Mouse (Mus musculus) hematopoietic stem cell, adult 5-6 weeks (primary cell): ENCODE results near the gene Slc39a7. TPM values are rescaled to one million over a fixed set of nuclear protein-coding genes. Genes with fewer than 3 reads are reported as not detected.

Experiments used
- ATAC-seq, 2 experiments: fragments of 125-278 bp in 1 of 2; replicated peaks in 1 of 2; 2 replicates each; pipeline ENCODE4 v1.8.0; 2016 to 2017; ENCODE audit warnings: inconsistent platforms in 2 of 2, mild to moderate bottlenecking in 2 of 2, moderate number of reproducible peaks in 2 of 2, low read depth in 1 of 2, moderate TSS enrichment in 1 of 2; ENCODE audit not compliant: low FRiP score in 2 of 2, poor library complexity in 2 of 2, severe bottlenecking in 2 of 2, insufficient read depth in 1 of 2, low TSS enrichment in 1 of 2
- total RNA-seq: library from RNA; stranded (forward); fragments of 172-1452, 232-1000 nt; gene quantifications from 2 replicates; pipeline ENCODE4 v1.2.3, GENCODE M21; 2017

The Slc39a7 gene
- total RNA-seq, 1 experiment from 2014 or later = 96.9 TPM

DNA sequence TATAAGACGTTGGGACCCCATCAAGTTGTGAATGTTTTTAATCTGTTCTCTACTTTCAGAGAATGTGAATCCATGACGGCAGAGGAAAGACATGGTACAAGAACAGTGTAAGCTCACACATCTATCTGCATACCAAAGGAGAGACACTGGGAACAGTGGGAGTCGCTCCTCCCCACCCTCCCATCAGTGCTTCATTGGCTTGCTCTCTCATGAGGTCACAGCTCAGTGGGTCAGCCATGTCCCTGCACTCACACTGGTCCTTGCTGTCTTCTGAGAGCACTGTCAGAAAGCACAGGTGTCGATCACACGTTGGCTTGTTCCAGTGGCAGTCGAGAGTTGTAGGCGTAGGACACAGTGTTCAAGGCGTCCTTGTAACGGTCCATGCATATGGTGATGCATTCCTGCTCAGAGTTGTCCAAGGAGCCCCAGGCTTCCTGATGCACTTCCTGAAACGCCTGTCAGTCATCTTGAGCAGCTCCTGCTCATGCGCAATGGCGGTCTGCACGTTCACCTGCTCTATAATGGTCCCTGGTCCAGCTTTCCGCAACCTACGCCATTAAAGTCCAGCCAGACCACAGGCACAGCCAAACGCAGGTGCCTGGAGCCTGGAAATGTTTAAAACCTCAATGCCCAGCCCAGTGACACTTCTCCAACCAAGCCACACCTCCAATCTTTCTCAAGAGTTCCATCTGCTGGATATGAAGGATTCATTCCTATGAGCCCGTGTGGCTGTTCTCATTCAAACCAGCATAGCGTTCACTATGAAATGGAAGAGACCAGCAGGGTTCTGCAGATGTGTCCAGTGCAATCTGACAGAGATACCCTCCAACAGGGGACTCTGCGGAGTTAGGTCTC, 51.1 kb downstream of the Slc39a7 start:
- no peak for ATAC-seq

DNA sequence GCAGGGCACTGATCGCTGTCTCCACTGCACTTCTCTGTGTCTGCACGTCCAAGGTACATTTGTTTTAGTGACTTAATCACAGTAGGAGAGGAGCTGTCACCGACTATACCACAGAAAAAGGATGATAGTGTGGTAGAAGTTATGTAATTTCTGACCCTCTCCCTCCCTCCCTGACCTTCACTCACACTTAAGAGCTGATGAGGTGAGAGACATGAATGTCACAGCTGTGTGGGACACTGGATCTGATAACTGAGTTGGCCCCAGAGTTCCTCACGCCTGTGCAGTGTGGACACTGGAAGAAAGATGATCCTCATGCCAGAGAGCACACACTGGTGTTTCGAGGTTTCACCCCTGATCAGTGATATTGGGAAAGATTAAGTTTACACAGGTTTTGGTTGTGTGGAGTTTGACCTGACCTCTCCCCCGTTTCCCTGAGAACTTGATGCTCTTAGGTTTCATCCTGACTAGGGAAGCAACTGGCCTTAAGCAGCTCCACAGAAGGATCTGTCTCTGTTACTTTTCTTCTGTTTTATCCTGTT, 51.9 kb downstream of the Slc39a7 start:
- ATAC-seq = no peak

- ATAC-seq = peak; percentile 91
Measured at GRCm38 (mm10) chr17:33978631-33979031, 52.9 kb downstream of the Slc39a7 start.

Other genes starting within 250 kb of the Slc39a7 start
- gene Angptl4, start 249.9 kb downstream of the Slc39a7 start, total RNA-seq = 5.6 and 6.6 TPM in 2 replicates
- gene Kank3, start 221.2 kb downstream of the Slc39a7 start, total RNA-seq = 7.6 and 12.8 TPM in 2 replicates
- 2,029 and 3,129 TPM in 2 replicates for gene Rps28, start 207.1 kb downstream of the Slc39a7 start, total RNA-seq
- gene Ndufa7, start 207.1 kb downstream of the Slc39a7 start, total RNA-seq = 123 and 126 TPM in 2 replicates
- 11.3 and 22.1 TPM in 2 replicates for gene Cd320, start 188.6 kb downstream of the Slc39a7 start, total RNA-seq
- not detected in 2 replicates for gene Gm7029, start 157.8 kb downstream of the Slc39a7 start, total RNA-seq
- gene Kifc1, start 141.0 kb downstream of the Slc39a7 start, total RNA-seq = 24.7 and 37.6 TPM in 2 replicates
- gene Platr17, start 126.5 kb downstream of the Slc39a7 start, total RNA-seq = 3.3 and 4.4 TPM in 2 replicates
- gene Daxx, start 122.3 kb downstream of the Slc39a7 start, total RNA-seq = 26.5 and 27.7 TPM in 2 replicates
- 71.1 and 79.8 TPM in 2 replicates for gene Tapbp, start 115.8 kb downstream of the Slc39a7 start, total RNA-seq
- gene Zbtb22, start 115.8 kb downstream of the Slc39a7 start, total RNA-seq = 20.4 and 21.4 TPM in 2 replicates
- gene Rgl2, start 102.1 kb downstream of the Slc39a7 start, total RNA-seq = 36.6 and 57.1 TPM in 2 replicates
- gene Pfdn6, start 91.3 kb downstream of the Slc39a7 start, total RNA-seq = 89.1 and 115 TPM in 2 replicates
- 34.8 and 57.1 TPM in 2 replicates for gene Wdr46, start 91.0 kb downstream of the Slc39a7 start, total RNA-seq
- 3.1 and 7.3 TPM in 2 replicates for gene B3galt4, start 80.2 kb downstream of the Slc39a7 start, total RNA-seq
- 18.1 and 19.1 TPM in 2 replicates for gene Vps52, start 75.9 kb downstream of the Slc39a7 start, total RNA-seq
- gene Rps18, start 75.7 kb downstream of the Slc39a7 start, total RNA-seq = 1,150 and 1,883 TPM in 2 replicates
- gene H2-K1, start 31.3 kb downstream of the Slc39a7 start, total RNA-seq = 1,467 and 1,957 TPM in 2 replicates
- gene Ring1, start 7.0 kb downstream of the Slc39a7 start, total RNA-seq = 10.6 and 15.7 TPM in 2 replicates
- gene H2-Ke6, start 3.6 kb downstream of the Slc39a7 start, total RNA-seq = 81.8 and 89.3 TPM in 2 replicates
- 41.2 and 51.3 TPM in 2 replicates for gene Rxrb, start 130 bp upstream of the Slc39a7 start, total RNA-seq
- 2.4 and 2.9 TPM in 2 replicates for gene Col11a2, start 7.8 kb upstream of the Slc39a7 start, total RNA-seq
- gene H2-Oa, start 60.7 kb upstream of the Slc39a7 start, total RNA-seq = 9.2 and 16.9 TPM in 2 replicates
- gene H2-DMa, start 87.9 kb upstream of the Slc39a7 start, total RNA-seq = 88.1 and 135 TPM in 2 replicates
- 348 and 418 TPM in 2 replicates for gene Brd2, start 91.0 kb upstream of the Slc39a7 start, total RNA-seq
- 4.6 and 6.4 TPM in 2 replicates for gene H2-DMb2, start 111.6 kb upstream of the Slc39a7 start, total RNA-seq
- 51.5 and 55.9 TPM in 2 replicates for gene H2-DMb1, start 121.4 kb upstream of the Slc39a7 start, total RNA-seq
- 130 and 164 TPM in 2 replicates for gene Tap1, start 155.9 kb upstream of the Slc39a7 start, total RNA-seq
- 124 and 169 TPM in 2 replicates for gene Psmb9, start 156.1 kb upstream of the Slc39a7 start, total RNA-seq
- 392 and 482 TPM in 2 replicates for gene Psmb8, start 166.0 kb upstream of the Slc39a7 start, total RNA-seq
- gene Tap2, start 171.8 kb upstream of the Slc39a7 start, total RNA-seq = 113 and 116 TPM in 2 replicates
- gene H2-Ob, start 207.2 kb upstream of the Slc39a7 start, total RNA-seq = 60.2 and 91.1 TPM in 2 replicates
- gene H2-Ab1, start 226.0 kb upstream of the Slc39a7 start, total RNA-seq = 155 and 159 TPM in 2 replicates